Mouse (Mus musculus) layer of hippocampus, postnatal 14 days (tissue): ENCODE measurements around the gene Vdr. TPM values are rescaled to one million over a fixed set of nuclear protein-coding genes. Genes with fewer than 3 reads are reported as not detected.

Source experiments
- DNase-seq, 2 experiments: peaks; one replicate each; pipeline ENCODE4 v3.0.0; 2021 to 2022; ENCODE audit warnings: low spot score in 2 of 2, mixed read lengths in 1 of 2
- total RNA-seq, 2 experiments: library from RNA; stranded (reverse); gene quantifications; 2 replicates each; pipeline ENCODE4 v1.2.3; 2021

Gene Vdr
- total RNA-seq, 2 experiments from 2014 or later, result 0.43 TPM; not detected in 1

DNA sequence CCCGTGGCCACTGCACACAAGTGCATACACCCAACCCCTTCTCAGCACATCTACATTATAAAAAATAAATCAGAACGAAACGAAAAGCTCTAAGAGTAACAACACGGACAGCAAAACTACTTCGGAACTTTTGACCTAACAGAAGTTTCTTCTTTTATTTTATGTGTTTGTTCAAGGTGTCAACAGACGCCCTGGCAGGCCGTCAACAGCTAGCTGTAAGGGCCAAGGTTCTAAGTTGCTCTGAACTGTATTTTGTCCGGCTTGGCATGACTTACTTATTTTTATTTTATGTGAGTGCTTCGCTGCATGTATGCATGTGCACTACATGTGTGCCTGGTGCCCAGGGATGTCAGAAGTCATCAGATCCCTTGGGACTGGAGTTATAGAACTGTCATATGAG is 11.4 kb upstream of the Vdr start:
- DNase-seq, result no peak

DNA sequence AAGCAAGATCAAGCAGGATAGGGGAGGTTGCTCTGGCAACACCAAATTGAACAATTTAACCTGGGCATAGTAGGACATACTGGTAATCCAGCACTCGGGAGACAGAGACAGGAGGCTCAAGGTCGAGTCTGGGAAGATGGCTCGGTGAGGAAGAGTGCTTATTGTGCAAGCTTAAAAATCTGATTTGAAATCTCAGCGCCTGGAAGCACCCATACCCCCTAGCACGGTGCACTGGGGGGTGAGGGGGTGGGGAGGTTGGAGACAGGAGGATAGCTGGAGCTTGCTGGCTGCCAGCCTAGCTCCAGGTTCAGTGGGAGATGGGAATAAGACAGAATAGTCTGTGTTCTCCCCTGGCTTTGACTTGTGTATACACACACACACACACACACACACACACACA is 9.9 kb upstream of the Vdr start:
- no peak for DNase-seq

DNA sequence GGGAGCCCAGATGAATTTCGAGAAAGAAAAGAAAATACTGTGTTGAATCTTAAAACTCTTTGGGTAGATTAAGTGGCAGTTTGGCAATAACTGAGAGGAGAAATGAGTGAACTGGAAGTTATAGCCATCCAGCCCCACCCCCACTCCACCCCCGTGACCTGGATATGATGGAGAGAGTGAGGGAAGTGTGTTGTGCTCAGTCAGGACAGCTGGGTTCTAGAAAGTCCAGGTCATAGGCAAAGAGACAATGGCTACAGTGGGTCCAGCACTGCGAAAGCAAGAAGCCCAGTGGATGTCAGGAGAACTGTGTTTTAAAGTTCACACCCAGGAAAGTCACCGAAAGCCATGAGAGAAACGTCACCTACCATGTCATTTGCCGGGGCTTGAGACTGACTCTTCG is 8.8 kb upstream of the Vdr start:
- DNase-seq, result no peak

DNA sequence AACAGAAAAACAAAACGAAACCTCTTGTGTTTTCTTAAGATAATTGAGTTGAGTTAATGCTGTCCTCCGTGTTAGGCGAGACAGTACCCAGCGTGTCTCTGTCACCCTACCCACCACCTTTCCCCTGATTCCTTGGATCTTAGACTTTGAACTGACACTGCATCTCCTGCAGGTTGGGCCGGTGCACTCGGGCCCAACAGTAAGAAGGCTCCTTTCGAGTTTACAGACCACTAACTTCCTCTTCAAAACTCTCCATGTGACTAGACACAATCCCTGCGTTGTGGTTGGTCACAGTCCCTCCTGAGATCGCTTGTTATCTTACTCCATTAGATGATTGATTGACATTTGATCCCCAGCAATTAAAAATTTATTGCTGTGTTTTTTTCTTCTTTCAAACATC is 7.6 kb upstream of the Vdr start:
- DNase-seq, result no peak

DNA sequence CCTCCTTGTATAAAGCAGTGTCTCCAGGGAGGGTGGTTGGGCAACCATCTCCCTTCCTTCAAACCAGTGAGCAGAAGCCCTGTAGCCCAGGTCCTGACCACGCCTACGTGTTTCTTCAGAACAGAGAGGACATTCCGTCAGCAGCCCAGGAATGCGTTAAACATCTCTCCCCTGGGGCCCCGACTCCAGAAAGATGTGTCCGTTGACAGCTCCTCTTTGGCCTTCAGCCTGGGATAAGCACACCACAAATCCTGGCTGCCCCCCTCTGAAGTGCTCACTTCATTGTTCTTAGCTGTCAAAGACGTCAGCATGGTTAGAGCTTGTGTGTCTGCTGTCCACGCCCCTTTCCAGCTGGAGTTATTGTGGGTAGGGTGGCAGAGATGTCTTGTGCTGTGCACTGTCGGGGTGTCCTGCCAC is 3.9 kb upstream of the Vdr start:
- DNase-seq, result no peak

DNA sequence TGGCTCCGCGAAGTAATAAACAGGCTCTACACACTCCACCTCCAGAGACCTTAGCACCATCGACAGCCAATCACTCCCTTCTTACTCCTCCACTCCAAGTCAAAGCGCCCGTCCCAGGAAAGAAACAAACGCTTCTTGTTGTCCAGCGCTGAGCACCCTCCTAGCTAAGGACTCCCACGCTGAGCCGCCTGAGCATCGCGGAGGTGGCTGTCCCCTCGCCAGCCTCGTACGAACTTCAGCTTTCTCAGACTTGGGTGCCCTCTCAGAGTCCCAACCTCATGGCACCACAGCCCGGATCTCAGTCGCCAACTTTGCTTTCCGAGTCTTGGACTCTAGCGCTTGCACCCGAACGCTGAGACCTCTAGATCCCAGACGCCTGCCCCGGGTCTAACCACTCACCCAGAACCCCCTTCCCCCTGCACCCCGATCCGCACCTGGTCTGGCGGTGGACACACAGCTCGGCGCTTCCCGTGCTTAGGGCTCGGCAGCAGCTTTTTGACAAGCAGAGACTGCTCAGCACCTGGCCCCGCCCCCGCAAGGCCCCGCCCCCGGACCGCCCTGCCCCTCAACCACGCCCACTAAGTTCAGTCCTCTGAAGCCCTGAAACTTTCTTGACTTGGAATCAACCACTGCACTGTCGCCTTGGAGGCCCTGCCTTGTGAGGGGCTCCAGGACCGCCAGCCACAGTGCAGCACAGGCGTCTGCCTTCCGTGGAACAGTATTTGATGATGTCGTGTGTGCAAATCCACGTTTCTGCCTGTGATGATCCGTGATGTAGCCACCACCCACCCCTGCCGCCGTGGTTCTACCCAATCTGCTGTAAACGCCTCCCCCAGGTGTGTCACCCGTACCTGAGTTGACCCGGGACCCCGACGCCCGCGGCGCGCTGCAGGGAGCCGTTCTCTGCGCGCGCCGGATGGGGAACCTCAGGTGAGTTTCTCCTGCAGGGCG is 2.4 kb downstream of the Vdr start:
- DNase-seq, result peak in 1 of 2 experiments; percentile 13

DNA sequence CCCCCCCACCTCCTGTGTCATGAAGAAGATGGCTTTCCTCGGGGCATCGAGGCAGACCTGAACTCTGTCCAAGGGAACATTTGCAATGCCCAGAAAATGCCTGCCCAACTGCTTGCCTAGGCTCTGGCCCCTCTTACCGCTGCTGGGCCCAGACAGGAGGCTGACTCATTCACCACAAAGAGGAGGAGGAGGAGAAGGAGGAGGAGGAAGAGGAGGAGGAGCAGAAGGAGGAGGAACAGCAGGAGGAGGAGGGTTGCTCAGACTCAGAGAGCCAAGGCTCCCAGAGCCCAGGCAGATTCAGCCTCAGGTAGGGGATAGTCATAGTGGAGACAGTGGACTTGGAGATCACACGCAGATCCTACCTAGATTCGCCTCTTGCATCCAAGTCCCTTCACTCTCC is 3.2 kb downstream of the Vdr start:
- no peak for DNase-seq

DNA sequence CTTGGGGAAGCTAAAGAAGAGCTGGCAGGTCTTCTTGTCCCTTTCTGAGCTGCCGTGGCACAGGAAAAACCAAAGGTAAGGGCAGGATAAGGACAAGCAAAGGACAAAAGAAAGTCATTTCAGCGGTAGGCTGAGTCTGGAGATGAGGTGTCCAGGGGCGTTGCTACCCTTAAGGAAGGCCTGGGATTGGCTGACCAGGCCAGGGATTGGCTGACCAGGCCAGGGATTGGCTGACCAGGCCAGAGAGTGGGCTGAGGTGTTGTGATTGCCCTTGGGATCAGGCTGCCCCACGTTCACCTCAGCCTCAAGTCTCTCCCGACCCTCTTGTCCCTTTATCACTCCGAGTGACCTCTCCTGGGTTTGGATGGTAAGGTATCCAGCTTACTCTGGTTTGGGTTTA is 5.1 kb downstream of the Vdr start:
- no peak for DNase-seq

DNA sequence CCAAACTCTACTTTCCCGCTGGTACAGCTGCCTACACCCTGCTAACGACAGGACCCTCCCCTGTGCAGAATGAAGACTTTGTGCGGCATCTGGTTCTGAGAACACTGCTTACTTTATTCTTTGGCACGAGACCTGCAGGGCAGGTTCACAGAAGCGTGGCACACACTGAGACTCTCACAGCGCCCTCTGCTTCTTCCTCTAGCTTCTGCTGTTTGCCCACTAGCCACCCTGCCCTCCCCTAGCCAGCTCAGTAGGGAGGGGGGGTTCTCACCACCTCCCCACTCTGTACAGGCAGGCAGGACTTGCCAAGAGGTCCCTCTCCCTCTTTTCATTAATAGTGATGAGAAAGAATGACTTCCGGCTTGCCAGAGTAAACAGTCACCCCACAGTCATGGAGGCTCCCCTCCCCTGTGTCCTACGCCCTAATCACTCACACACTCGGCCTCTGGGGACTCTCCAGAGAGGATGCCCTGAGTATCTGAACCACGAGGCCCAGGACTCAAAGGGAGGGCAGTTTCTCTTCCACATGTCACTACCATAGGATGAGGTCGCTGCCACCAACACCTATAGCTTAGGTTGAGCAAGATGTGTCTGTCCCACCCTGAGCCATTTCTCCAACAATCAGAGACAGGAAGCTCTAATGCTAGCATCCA is 6.0 kb downstream of the Vdr start:
- no peak for DNase-seq

DNA sequence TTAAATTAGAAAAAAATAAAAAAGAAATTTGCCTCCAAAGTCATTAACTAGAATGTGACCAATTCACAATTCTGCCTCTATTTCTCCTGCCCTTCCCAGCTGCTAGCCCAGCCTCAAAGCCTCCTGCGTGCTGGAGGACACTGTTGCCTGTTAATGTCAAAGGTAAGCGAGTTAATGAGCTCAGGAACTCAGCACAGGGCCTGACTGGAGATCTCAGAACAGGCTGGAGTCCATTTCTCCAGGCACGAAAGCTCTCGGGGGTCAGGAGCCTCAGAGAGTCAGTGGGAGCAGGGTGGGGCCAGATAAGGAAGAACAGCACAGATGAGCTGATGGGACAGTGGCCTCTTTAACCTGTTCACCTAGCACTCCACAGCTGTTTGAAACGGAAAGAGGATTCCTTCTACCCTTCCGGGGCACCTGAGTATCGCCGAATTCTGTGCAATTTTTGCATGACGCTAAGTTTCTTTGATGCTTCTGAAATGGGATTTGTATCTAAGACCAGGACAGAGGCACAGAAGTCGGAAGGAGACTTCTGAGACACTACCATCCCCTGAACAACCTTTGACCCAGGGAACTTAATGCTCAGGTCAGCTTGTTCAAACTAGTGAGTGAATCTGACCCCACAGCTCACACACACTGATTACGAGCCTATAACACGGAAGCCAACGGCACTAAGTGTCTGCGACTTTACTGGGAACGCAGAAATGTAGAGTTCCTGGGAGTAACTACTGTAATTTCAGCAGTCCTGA is 7.0 kb downstream of the Vdr start:
- no peak for DNase-seq

DNA sequence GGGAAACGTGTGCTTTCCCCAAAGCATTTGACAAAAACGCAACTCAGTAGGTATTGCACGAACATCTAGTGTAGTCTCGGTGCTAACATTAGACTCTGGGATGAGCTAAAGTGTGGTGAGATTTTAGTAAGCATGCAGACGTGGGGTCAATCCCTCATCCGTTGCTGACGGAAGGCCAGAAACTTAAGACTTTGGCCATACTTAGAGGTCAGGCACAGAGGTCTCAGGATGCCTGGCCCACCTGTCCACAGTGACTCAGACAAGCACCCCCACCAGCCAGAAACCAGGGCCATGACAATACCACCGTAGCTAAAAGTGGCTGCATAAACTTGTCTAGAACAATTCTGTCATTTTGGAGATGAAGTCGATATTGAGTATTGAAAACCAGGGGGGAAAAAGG is 9.4 kb downstream of the Vdr start:
- no peak for DNase-seq

DNA sequence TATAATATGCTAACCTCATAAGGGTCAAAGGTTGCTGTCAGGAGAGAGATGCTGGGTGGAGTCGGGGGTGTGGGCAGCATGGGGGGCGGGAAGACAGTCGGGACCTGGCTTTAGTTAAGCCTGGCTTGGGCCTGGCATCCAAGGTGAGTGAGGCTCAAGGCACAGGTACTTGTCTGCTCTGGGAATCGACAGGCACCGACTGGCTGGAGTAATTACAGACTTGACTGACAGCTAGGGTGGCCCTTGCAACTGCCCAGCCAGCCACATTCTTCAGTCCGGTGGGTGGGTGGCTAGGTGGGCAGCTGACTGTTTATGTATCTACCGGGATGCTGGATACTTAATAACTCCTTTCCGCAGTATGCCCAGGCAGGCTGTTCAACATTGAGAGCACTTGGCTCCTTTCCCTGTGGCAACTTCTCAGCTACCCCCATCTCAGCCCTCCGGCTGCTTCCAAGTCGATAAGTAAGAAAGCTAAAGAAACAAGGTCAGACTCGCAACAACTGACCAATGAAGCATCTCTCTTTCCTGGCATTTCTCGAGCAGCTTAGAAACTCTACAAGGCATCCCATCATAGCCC is 10.0 kb downstream of the Vdr start:
- no peak for DNase-seq

DNA sequence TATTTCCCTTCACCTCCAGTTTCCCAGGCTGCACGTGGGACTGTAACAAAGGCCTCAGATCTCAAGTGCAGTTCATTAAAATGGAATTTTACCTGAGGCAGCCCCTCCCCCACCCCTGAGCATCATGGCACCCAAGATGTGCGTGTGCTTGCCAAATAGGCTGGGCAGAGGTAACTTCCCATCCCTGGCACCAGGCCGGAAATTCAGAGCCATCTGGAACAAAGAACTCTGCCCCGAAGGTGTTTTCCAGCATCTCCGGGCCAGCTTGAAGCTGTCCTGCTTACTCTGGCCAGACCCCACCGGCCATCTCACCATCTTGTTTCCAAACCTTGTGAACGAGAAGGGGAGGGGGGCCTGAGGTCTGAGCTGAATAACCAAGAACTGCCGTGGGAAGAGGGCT is 10.7 kb downstream of the Vdr start:
- no peak for DNase-seq

DNA sequence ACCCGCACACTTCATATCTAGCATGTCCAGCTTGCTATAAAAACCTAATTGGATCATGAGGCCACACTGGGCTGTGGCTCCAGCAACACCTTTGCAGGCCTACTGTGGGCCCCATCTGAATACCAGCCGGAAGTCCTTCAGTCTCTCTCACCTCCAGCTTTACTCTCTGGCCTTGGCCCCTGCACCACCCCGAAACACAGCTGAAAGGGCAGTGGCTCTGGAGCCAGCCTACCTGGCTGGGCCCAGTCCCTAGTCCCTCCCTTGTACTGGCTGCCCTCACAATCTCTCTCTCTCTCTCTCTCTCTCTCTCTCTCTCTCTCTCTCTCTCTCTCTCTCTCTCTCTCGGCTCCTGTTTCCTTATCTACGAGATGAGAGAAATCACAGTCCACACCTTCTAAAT is 11.6 kb downstream of the Vdr start:
- DNase-seq, result no peak

DNA sequence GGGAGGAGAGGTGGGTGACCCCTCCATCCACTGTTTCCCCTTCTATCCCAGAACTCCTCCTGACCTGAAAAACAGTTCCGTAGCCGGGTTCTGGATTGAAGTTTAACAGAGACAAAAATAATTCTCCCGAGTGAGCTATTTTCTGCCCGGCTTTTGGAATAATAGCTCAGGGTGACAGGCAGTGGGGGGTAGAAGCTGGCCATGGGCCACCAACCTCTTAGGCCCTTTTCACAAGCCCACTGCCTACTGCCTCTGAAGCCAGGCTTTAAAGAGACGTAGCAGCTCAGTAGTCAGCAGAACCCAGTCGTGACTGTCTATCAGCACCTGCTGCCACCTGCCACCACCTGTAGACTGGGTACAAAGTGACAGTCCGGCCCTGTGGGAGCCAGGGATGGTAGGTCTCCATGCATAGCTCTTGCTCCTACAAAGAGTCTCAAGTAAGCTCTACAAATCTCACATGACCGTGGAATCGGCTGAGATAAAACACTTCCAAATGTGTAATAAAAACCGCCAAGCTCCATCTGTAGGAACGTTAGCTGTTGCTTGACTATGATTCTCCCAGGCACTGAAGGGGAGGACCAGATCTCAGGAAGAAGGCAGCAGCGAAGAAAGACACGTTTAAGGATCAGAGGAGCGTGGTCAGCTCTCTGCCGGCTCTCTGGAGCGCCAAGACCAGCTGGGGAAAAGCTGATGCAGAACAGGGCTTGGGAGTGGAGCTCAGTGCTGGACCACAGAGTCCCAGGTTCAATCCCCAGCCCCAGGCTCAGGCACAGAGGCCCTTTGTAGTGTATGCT is 13.4 kb downstream of the Vdr start:
- DNase-seq, result peak in 1 of 2 experiments; percentile 9

DNA sequence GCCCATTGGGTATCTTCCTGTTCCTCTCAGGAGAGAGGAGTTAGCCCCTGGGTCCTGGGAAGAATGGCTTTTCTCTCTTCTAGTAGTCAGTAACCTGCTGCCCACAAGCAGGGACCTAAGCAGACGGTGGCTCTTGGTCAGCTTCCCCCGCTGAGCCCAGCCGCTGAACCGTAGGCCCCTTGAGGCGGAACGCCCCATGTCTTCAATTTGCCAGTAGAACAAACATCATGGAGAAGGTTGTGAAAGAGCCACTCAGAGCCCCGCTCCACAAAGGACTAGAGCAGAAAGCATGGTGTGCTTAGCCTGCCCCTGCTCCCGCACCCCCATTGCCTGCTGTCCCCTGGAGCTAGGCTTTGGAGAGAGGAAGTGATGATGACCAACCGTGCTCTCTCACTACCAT is 14.1 kb downstream of the Vdr start:
- no peak for DNase-seq

DNA sequence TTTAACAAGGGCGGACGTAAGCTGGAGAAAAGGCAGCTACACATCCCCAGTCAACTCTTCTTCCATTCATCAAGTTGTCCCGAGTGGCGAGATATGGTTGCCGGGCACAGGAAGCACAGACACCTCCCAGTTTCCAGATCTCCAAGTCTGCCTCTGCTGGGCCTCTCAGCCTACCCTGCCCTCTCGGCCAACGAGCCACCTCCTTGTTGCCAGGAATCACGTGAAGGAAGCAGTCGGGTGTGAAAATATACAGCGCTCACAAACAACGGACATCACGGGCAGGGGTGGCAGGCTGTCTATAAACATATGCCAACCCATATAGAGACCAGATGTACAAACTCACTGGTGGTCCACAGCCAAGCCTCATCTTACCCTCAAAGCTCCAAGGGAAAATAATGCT is 14.6 kb downstream of the Vdr start:
- DNase-seq, result no peak

DNA sequence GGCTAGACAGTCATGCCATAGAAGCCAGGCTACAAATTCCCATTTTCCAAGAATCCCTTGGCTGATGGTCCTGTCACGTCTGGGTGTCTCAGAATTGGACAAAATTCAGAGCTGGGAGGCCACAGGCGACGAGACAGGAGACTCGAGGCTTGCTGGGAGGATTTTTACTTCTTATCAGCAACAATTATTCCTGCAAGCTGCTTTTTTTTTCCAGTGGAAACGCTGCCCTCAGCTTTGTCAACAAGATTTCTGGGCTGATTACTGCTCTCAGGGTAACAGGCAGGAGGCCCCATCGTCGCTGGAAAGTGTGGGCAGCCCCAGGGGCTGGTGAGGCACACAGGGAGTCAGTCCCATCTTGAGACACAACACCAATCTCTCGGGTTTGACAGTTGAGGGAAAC is 17.9 kb downstream of the Vdr start:
- no peak for DNase-seq

DNA sequence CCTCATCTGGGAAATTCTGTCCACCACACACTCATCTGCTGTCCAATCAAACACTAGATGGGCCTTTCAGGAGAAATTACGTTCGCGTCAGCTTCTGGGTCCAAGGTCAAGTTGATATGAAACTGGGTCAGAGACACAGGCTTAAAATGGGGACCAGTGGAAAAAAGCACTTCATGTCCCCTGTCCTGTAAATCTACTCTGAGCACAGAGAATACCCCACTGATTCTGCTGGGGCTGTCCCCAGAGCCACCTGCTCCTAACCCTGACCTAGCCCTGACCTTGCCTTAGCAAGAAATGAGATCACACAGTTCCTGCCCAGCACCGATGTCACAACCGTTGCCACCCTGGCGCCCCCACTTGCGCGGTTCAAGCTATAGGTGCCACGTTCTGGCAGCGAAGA is 20.0 kb downstream of the Vdr start:
- no peak for DNase-seq

DNA sequence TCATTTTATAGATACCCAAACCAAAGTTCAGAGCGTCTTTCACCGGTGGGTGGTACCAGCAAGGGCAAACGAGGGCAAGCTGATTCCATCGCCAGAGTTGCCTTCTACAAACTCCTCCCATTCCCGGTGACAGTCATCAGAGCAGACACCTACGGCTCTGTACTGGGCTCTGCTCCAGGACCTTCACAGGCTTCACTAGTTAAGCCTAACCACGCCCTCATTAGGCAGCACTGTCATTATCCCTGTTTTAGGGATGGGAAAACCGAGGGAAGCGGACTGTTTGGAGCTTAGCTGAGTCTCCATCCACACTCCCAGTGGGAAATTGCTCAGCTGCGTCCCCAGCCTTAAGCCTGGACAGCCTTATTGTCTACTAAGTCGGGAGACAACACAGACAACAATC is 20.4 kb downstream of the Vdr start:
- no peak for DNase-seq

DNA sequence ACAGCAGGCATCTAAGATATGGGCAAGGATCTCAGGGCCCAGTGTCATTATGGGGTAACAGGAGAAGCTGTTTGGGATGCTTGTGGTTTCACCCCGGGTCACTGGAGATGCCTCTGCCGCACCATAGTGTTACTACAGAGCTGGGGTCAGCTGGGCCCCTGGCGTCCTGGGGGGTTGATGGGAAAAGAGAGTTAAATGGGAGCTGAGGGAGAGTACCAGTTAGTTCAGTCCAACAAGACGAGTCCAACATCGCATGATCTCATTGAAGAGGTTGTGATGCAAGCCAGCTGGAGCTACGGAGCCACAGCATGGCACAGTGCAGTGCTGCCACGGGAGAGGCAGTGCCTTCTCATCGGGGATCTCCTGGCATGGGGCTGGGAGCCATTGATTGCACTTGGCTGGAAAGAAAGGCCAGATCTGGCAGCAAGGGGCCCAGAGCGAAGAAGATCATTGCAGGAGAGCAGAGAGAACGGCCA is 22.9 kb downstream of the Vdr start:
- no peak for DNase-seq
